Mouse (Mus musculus): ENCODE results near the gene Wdr83os. TPM values are rescaled to one million over a fixed set of nuclear protein-coding genes. Genes with fewer than 3 reads are reported as not detected.

Gene Wdr83os
- polyA plus RNA-seq, 1 experiment from 2014 or later = 104 TPM

DNA sequence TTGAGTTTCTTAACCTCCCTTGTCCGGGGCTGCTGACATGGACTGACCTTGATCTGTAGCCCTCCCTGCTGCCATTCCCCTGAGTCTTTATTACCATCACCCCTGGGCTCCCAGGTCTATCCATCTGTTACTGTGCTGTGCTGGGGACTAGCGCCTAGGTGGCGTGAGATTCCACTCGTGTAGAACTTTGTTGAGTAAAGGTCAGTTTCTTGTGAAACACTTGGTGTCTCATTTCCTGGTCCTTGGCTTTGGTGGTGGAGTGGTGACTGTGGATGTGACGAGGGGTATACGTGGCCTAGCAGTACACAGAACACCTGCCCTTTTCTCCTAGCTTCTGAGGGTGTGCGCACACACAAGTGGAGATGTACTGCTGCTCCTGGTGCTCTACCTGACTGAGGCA is 23.2 kb upstream of the Wdr83os start:
- no peak overlapping the region for H3K4me2 ChIP-seq (replicated peaks)
- 84% methylated on average over 7 of the region's 7 CpGs for WGBS
- no peak overlapping the region for H3K4me3 ChIP-seq
- H3K27ac ChIP-seq = no peak overlapping the region
- H3K9ac ChIP-seq = no peak overlapping the region
- peaks cover 17% of the 10 kb centered on the region for H3K4me1 ChIP-seq
- no peaks in the 10 kb centered on the region for H3K27me3 ChIP-seq (replicated peaks)
- H3K9me3 ChIP-seq = no peaks in the 10 kb centered on the region
- peaks cover 50% of the 10 kb centered on the region for H3K36me3 ChIP-seq
- ATAC-seq (ENCODE audit: low FRiP score, low read depth) = no peak

DNA sequence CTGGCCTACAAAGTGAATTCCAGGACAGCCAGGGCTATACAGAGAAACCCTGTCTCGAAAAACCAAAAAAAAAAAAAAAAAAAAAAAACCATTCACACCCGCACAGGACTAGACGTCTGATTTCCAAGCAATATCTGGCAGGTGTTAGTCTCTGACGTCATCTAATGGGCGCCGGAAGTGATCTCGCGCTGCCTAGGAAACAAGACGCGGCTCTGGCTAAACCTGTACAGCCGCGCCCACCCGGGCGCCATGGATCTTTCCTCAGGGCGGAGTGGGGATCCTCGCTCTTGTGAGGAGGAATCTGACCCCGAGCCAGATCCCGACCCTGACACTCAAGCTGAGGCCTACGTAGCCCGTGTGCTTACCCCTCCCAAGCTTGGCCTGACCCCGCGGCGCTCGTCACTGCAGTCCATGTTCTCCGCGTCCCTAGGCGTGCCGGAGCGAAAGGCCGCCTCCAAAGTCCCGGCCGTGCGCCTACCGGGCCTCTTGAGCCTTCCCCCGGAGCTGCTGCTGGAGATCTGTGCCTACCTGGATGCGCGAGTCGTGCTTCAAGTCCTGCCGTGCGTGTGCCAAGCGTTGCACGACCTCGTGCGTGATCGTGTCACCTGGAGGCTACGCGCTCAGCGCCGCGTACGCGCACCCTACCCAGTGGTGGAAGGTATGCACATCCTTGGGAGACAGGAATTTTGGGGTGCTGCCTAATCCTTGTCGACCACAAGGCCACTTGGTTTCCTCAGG is 20.5 kb upstream of the Wdr83os start, which contains the start of gene Fbxw9:
Gene Fbxw9, plus strand, starts transcription at position 177 of the 738 bp plus-strand sequence.
- Histone ChIP-seq H3K9me3 (no peaks in the 10 kb centered on the region), H3K27ac (no peak within 1 kb of the TSS), H3K27me3 (replicated peaks) (no peaks in the 10 kb centered on the region), H3K4me3 (peak within 1 kb of the TSS; percentile 68), H3K4me2 (replicated peaks) (peak within 1 kb of the TSS; percentile 99), H3K4me1 (peaks cover 17% of the 10 kb centered on the region), H3K36me3 (peaks cover 29% of the 10 kb centered on the region), H3K9ac (peak within 1 kb of the TSS; percentile 69)
- ATAC-seq (ENCODE audit: low FRiP score, low read depth) = peak; percentile 84
- WGBS = 1% methylated on average over 53 of the region's 53 CpGs

DNA sequence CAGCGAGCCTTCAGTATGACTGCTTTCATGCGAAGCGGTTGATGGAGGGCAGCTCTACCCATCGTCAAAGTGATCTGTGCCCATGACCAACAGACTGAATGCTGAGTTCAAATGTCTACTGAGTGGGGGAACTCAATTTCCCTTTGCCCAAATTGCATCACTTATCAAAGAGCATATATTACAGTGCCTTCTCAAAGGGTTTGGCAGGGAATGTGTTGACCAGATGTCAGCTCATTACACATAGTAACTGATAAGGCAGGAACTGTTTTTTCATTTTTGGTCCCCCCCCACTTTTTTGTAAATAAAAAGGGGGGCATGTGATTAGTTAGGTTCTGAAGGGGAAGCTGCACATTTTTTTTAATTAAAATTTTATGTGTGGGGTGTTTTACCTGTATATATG is 17.9 kb upstream of the Wdr83os start:
- no peak for ATAC-seq (ENCODE audit: low FRiP score, low read depth)
- Histone ChIP-seq H3K4me2 (replicated peaks) (no peak overlapping the region), H3K36me3 (peaks cover 33% of the 10 kb centered on the region), H3K4me3 (no peak overlapping the region), H3K27me3 (replicated peaks) (no peaks in the 10 kb centered on the region), H3K9ac (no peak overlapping the region), H3K4me1 (peaks cover 17% of the 10 kb centered on the region), H3K27ac (no peak overlapping the region), H3K9me3 (no peaks in the 10 kb centered on the region)
- WGBS = over 99% methylated on average over 4 of the region's 4 CpGs

DNA sequence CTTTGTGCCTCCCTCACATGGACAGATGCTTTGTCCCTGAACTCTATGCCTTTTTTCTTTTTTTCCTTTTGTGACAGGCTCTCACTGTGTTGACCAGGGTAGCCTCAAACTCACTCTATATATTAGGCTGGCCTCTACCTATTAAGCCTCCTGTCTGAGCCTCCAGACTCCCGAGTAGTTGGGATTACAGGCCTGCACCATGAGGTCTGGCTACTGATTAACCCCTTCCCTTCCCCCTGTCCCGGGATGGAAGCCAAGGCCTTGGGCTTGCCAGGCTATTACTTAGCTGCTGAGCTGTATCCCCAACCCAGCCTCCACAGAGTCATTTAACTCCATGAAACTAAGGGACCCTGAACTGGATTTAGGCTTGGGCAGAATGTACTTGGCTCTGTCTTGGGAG is 15.3 kb upstream of the Wdr83os start:
- Histone ChIP-seq H3K27me3 (replicated peaks) (no peaks in the 10 kb centered on the region), H3K36me3 (peaks cover 36% of the 10 kb centered on the region), H3K27ac (no peak overlapping the region), H3K9ac (no peak overlapping the region), H3K4me2 (replicated peaks) (no peak overlapping the region), H3K9me3 (no peaks in the 10 kb centered on the region), H3K4me1 (peaks cover 17% of the 10 kb centered on the region), H3K4me3 (no peak overlapping the region)
- no peak for ATAC-seq (ENCODE audit: low FRiP score, low read depth)
- WGBS = 48% methylated on average over 2 of the region's 2 CpGs

DNA sequence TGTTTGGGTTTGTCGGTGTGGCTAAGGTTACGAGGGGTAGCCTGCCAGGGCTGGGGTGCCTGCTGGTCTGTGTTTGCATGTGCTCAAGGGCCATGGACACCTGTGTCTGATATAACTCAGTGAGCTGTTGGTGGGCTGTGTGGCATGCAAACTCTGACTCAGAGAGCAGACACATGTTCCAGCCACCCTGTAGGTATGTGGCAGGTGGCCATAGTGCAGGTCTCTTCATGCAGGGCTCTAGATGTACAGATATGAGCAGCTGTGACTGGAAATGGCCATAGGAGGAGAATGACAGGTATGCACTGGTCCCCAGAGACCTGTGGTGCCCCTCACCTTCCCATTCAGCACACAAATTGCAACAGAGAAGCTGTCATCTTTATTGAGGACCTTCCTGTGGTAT is 13.4 kb upstream of the Wdr83os start:
- H3K27me3 ChIP-seq (replicated peaks) = no peaks in the 10 kb centered on the region
- H3K36me3 ChIP-seq = peaks cover 32% of the 10 kb centered on the region
- H3K27ac ChIP-seq = no peak overlapping the region
- H3K9ac ChIP-seq = no peak overlapping the region
- peaks cover 6% of the 10 kb centered on the region; the same call in 1 of the 2 replicates for H3K4me1 ChIP-seq
- H3K4me2 ChIP-seq (replicated peaks) = no peak overlapping the region
- no peak overlapping the region for H3K4me3 ChIP-seq
- H3K9me3 ChIP-seq = no peaks in the 10 kb centered on the region
- no peak for ATAC-seq (ENCODE audit: low FRiP score, low read depth)
- 98% methylated on average over 2 of the region's 2 CpGs for WGBS

DNA sequence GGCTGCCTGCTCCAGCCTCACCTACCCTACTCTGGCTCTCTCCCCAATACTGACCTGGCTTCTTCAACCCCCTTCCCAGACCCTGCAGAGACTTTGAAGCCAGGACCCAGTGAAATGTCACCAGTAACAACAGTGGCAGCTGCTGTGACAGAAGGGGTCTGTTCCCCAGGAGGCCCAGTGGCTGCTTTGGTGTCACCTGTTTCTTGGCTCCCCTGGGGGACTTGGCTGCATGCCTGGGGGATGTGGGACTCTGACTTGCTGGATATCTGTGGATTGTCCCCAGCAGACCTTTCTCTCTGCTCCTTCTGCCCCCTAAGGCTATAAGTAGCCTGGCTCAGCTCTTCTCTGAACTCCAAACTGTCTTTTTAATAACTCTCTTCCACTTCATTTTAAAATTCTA is 12.6 kb upstream of the Wdr83os start, which contains the start of gene Gm5741:
Gene Gm5741, minus strand, starts transcription at position 1 of the 400 bp plus-strand sequence.
- H3K4me2 ChIP-seq (replicated peaks) = no peak within 1 kb of the TSS
- peaks cover 12% of the 10 kb centered on the region; the same call in 1 of the 2 replicates for H3K4me1 ChIP-seq
- H3K36me3 ChIP-seq = peaks cover 25% of the 10 kb centered on the region
- ATAC-seq (ENCODE audit: low FRiP score, low read depth) = no peak
- no peaks in the 10 kb centered on the region for H3K27me3 ChIP-seq (replicated peaks)
- no peak within 1 kb of the TSS for H3K27ac ChIP-seq
- H3K9ac ChIP-seq = no peak within 1 kb of the TSS
- H3K4me3 ChIP-seq = no peak within 1 kb of the TSS
- H3K9me3 ChIP-seq = no peaks in the 10 kb centered on the region

DNA sequence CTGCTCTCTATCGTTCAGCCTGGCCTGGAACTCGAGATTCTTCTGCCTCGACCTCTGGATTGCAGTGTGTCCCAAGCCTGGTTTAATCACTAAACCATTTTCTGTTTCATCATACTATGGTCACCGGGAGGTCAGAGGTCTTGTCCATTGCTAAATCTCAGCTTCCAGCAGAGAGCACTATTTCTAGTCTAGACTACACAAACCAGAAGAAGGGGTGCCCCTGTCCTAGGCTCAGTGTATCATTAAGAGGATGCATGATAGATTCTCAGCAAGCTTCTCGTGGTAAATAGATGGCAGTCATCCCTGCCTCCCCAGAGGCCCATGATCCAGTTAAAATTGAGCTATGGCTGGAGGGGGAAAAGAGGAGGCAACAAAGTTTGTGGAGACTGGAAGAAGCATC is 9.5 kb upstream of the Wdr83os start:
- Histone ChIP-seq H3K36me3 (peaks cover 43% of the 10 kb centered on the region), H3K9ac (no peak overlapping the region), H3K4me1 (peaks cover 15% of the 10 kb centered on the region; the same call in 1 of the 2 replicates), H3K4me2 (replicated peaks) (peak overlapping the region; percentile 70), H3K9me3 (no peaks in the 10 kb centered on the region), H3K27ac (peak overlapping the region; percentile 90), H3K4me3 (0 out of 2 replicates have a peak overlapping the region, but pooled peaks have one; percentile 90), H3K27me3 (replicated peaks) (no peaks in the 10 kb centered on the region)
- no peak for ATAC-seq (ENCODE audit: low FRiP score, low read depth)
- 82% methylated on average over 5 of the region's 5 CpGs for WGBS

DNA sequence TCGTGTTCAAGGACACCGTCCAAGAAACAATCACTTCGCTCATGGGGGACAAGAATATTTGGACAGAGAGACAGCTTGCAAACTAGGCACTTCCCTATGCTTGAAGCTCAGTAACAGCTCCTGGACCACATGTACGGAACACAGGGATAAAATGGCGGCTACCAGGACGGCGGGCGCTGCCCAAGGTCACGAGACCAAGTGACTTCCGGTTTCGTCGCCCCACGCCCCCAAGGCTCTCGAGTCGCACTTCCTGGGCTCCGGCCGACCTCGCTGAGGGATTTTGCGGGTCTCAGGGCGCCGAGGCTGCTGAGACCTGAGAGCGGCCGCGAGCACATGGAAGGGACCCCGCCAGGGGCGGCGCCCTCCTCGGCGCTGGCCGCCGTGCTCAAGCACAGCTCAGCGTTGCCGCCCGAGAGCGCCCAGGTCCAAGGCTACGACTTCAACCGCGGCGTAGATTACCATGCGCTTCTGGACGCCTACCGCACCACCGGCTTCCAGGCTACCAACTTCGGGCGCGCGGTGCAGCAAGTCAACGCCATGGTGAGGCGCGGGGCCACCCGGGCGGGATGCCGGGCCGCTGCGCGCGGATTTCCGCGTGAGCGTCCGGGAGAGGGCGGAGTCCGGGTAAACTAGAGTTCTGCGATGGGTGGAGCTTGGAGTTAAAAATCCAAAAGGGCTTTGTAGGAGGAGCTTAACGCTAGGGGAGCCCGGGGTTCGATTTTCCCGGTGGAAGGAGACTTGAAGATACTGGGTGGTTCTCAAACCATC is 8.8 kb upstream of the Wdr83os start, which contains the start of gene Dhps:
Gene Dhps, plus strand, starts transcription at position 244 of the 768 bp plus-strand sequence.
- Histone ChIP-seq H3K9me3 (no peaks in the 10 kb centered on the region), H3K36me3 (peaks cover 43% of the 10 kb centered on the region), H3K27me3 (replicated peaks) (no peaks in the 10 kb centered on the region), H3K27ac (peak within 1 kb of the TSS; percentile 90), H3K4me2 (replicated peaks) (peak within 1 kb of the TSS; percentile 70), H3K4me3 (peak within 1 kb of the TSS; percentile 90), H3K4me1 (peaks cover 15% of the 10 kb centered on the region; the same call in 1 of the 2 replicates), H3K9ac (peak within 1 kb of the TSS; percentile 79)
- under 1% methylated on average over 68 of the region's 68 CpGs for WGBS
- ATAC-seq (ENCODE audit: low FRiP score, low read depth) = peak; percentile 91

DNA sequence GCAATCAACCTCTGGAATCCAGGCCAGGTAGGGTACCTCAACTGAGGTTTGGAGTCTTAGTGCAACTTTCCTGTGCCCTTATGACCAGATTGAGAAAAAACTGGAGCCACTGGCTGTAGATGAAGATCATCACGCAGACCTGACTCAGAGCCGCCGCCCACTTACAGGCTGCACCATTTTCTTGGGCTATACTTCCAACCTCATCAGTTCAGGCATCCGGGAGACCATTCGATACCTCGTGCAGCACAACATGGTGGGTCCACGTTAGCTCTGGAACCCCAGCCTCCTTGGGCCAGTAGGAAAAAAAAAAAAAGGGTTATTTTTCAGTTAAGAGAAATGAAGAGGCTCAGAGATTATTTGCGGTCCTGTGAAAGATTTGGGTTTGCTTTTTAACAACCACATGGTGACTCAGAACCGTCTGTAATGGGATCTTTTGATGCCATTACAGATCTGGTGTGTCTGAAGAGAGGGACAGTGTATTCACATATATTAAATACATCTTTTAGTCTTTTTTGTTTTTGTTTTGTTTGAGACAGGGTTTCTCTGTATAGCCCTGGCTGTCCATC is 8.1 kb upstream of the Wdr83os start:
- H3K9me3 ChIP-seq = no peaks in the 10 kb centered on the region
- H3K27ac ChIP-seq = no peak overlapping the region
- WGBS = 38% methylated on average over 9 of the region's 9 CpGs
- H3K36me3 ChIP-seq = peaks cover 37% of the 10 kb centered on the region
- peak overlapping the region; percentile 70 for H3K4me2 ChIP-seq (replicated peaks)
- H3K4me1 ChIP-seq = peaks cover 18% of the 10 kb centered on the region
- peak overlapping the region; percentile 79 for H3K9ac ChIP-seq
- H3K27me3 ChIP-seq (replicated peaks) = no peaks in the 10 kb centered on the region
- H3K4me3 ChIP-seq = peak overlapping the region; percentile 90
- no peak for ATAC-seq (ENCODE audit: low FRiP score, low read depth)

DNA sequence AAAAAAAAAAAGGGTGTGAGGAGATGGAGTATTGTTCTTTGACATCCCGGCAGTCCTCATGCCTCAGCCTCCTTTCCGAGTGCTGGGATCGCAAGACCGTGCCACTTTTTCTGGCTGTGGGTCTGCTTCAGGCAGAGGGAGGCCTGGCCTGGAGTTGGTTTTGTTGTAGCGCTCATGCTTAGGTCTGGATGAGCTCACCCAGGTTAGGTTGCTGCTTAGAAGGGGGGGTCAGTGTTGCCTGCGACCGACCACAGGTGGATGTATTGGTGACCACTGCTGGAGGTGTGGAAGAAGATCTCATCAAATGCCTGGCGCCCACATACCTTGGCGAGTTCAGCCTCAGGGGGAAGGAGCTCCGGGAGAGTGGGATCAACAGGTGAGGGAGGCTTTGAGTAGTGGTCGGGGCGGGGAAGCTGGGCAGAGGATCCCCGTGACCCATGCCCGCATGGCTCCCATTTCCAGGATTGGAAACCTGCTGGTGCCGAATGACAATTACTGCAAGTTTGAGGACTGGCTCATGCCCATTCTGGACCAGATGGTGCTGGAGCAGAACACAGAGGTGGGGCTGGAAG is 7.4 kb upstream of the Wdr83os start:
- H3K4me1 ChIP-seq = peaks cover 18% of the 10 kb centered on the region
- no peak for ATAC-seq (ENCODE audit: low FRiP score, low read depth)
- no peak overlapping the region for H3K4me3 ChIP-seq
- no peak overlapping the region for H3K9ac ChIP-seq
- H3K4me2 ChIP-seq (replicated peaks) = peak overlapping the region; percentile 70; the same call in 1 of the 2 replicates
- no peaks in the 10 kb centered on the region for H3K27me3 ChIP-seq (replicated peaks)
- WGBS = 94% methylated on average over 15 of the region's 15 CpGs
- H3K9me3 ChIP-seq = no peaks in the 10 kb centered on the region
- peaks cover 36% of the 10 kb centered on the region for H3K36me3 ChIP-seq
- no peak overlapping the region for H3K27ac ChIP-seq

DNA sequence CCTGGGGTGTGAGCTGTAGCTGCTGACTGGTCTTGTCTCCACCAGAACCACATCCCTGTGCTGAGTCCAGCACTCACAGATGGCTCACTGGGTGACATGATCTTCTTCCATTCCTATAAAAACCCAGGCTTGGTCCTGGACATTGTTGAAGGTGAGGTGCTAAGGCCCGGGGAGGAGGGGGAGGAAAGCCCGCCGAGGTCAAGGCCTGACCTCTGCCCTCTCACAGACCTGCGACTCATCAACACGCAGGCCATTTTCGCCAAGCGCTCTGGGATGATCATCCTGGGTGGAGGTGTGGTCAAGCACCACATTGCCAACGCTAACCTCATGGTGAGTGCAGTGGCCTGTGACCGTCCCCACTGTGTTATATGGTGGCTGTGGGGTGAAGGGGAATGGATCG is 6.4 kb upstream of the Wdr83os start:
- 92% methylated on average over 10 of the region's 10 CpGs for WGBS
- Histone ChIP-seq H3K4me3 (no peak overlapping the region), H3K36me3 (peaks cover 37% of the 10 kb centered on the region)

DNA sequence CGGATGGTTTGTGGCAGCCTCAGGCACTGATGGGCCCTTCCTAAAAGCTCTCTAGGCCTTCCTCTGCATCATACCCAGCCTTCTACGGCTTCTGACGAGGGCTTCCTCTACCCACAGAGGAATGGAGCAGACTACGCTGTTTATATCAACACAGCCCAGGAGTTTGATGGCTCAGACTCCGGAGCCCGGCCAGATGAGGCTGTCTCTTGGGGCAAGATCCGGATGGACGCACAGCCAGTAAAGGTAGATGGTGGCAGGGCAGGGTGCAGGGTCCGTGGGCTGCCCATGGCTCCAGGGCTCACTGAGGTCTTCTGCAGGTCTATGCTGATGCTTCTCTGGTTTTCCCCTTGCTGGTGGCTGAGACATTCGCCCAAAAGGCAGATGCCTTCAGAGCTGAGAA is 5.9 kb upstream of the Wdr83os start:
- Histone ChIP-seq H3K27me3 (replicated peaks) (no peaks in the 10 kb centered on the region), H3K27ac (no peak overlapping the region), H3K4me1 (peaks cover 21% of the 10 kb centered on the region), H3K4me2 (replicated peaks) (no peak overlapping the region), H3K9me3 (no peaks in the 10 kb centered on the region), H3K9ac (no peak overlapping the region), H3K36me3 (peaks cover 37% of the 10 kb centered on the region), H3K4me3 (no peak overlapping the region)
- no peak for ATAC-seq (ENCODE audit: low FRiP score, low read depth)
- WGBS = 93% methylated on average over 10 of the region's 10 CpGs

More for the DNA sequence above, 6.4 kb upstream of the Wdr83os start:
- peaks cover 18% of the 10 kb centered on the region for H3K4me1 ChIP-seq
- ATAC-seq (ENCODE audit: low FRiP score, low read depth) = no peak
- H3K9me3 ChIP-seq = no peaks in the 10 kb centered on the region
- H3K27ac ChIP-seq = no peak overlapping the region
- no peak overlapping the region for H3K4me2 ChIP-seq (replicated peaks)
- no peaks in the 10 kb centered on the region for H3K27me3 ChIP-seq (replicated peaks)
- H3K9ac ChIP-seq = no peak overlapping the region

Data from neural tube, embryonic 12.5 days (tissue).